Mouse (Mus musculus) bone marrow macrophage, adult 2 months (primary cell): ENCODE measurements around the gene Csk.

ENCODE experiments used
- CTCF ChIP-seq: IDR thresholded peaks from 2 replicates; pipeline ENCODE4 v1.5.1; 2012; ENCODE audit warnings: low read depth, mild to moderate bottlenecking, low read length, moderate library complexity
- POLR2A ChIP-seq: IDR thresholded peaks from 2 replicates; pipeline ENCODE4 v1.6.1; 2012; ENCODE audit warnings: mild to moderate bottlenecking, low read depth, low read length, borderline replicate concordance

DNA sequence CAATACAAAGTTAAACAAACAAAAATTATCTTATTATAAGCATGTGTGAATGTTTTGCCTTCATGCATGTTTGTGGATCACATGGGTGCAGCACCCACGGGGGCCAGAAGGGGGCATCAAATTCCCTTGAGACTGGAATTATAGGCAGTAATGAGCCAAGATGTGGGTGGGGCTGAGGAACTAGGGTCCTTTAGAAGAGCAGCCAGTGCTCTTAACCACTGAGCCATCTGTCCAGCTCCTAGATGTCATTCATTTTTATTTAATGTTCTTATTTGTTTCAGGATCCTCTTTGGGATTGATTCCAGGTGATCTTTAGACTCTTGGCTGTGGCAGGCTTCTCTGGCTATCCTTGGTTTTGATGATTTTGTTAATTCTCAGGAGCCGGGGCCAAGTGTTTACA lies 34.7 kb upstream of the Csk start:
- TF ChIP-seq POLR2A (no peak), CTCF (peak; percentile 31)
